Mouse (Mus musculus): ENCODE results near the gene Sec13. TPM values are rescaled to one million over a fixed set of nuclear protein-coding genes. Genes with fewer than 3 reads are reported as not detected.

The Sec13 gene
- total and polyA plus RNA-seq, 3 experiments: 145 to 257 (median 209) TPM

DNA sequence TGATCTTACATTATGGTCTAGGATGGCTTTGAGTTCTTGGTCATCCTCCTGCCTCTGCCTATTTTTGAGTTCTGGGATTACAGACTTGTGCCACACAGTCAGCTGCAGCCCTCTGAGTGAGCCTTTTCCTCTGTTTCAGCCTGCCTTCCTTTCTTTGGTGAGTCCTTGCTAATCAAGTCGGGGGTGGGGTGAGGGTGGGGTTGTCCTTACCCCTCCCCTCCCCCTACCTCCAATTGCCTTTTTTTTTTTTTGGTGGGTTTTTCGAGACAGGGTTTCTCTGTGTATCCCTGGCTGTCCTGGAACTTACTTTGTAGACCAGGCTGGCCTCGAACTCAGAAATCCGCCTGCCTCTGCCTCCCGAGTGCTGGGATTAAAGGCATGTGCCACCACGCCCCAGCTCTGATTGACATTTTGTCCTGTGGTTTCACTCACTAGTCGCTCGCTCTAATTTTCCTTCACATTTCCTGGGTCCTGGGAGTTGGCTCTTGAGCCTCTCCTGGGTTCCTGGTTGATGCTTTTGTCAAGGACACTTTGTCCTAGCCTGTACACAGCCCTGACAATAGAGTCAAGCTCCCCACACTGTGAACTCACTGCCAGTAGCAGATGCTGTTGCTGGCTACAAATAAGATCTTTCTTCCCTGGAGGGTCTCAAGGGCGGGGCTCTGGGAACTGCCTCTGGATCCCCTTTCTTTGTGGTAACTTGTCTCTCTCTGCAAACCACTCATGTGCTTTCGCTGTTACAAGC is 57.3 kb downstream of the Sec13 start:
- no peak overlapping the region for H3K27ac ChIP-seq (ENCODE audit: insufficient read depth, low read depth)

GRCm38 (mm10) chr6:113681271-113681670 is 59.3 kb downstream of the Sec13 start:
- H3K4me1 ChIP-seq (ENCODE audit: control insufficient read depth in 1 of 2, insufficient read depth in 2 of 2): peaks cover 15 to 51% of the 10 kb centered on the region in 2 experiments
- no peaks in the 10 kb centered on the region for H3K27me3 ChIP-seq (replicated peaks)
- H3K4me3 ChIP-seq (replicated peaks in 1 of 3; ENCODE audit: low read depth in 2 of 3, low read length in 2 of 3, poor library complexity in 1 of 3): no peak overlapping the region
- no peak overlapping the region for H3K9ac ChIP-seq (ENCODE audit: insufficient read depth, low read depth)
- H3K9me3 ChIP-seq (replicated peaks; ENCODE audit: low read length): no peaks in the 10 kb centered on the region
- no peak overlapping the region for H3K4me2 ChIP-seq (ENCODE audit: insufficient read depth, low read depth, poor library complexity, severe bottlenecking)
- peaks cover 3% of the 10 kb centered on the region for H3K79me2 ChIP-seq (replicated peaks; ENCODE audit: control insufficient read depth, extremely low read depth, insufficient read depth, poor library complexity, severe bottlenecking)
- peaks cover 75 to 94% of the 10 kb centered on the region in 2 experiments for H3K36me3 ChIP-seq (replicated peaks in 1 of 2; ENCODE audit: control insufficient read depth in 1 of 2, insufficient read depth in 1 of 2, low read length in 1 of 2)
- TF ChIP-seq MAX (IDR thresholded peaks at IDR 0.05; ENCODE audit: low read length): no peak
- TF ChIP-seq TCF12 (IDR thresholded peaks at IDR 0.05; ENCODE audit: low read depth, low read length): no peak
- TF ChIP-seq POLR2A (IDR thresholded peaks at IDR 0.05; ENCODE audit: low read depth, low read length): 0 out of 2 replicates have a peak, but pooled peaks have one; percentile 15
- no peak for TF ChIP-seq RCOR1 (conservative IDR thresholded peaks at IDR 0.05; ENCODE audit: low read depth, low read length)
- no peak for TF ChIP-seq MYC (IDR thresholded peaks at IDR 0.05; ENCODE audit: low read depth, low read length)
- no peak for TF ChIP-seq NELFE (IDR thresholded peaks at IDR 0.05; ENCODE audit: low read depth, low read length)
- peak; percentile 96 for TF ChIP-seq SMC3 (IDR thresholded peaks at IDR 0.05; ENCODE audit: low read depth, low read length)
- TF ChIP-seq CTCF (conservative IDR thresholded peaks at IDR 0.05 in 1 of 2, IDR thresholded peaks at IDR 0.05 in 1 of 2; ENCODE audit: low read depth in 2 of 2, low read length in 2 of 2): peak; percentile 86 to 97
- TF ChIP-seq ELF1 (IDR thresholded peaks at IDR 0.05; ENCODE audit: low read depth, low read length): no peak
- no peak for TF ChIP-seq ZMIZ1 (IDR thresholded peaks at IDR 0.05; ENCODE audit: low read depth, low read length)
- TF ChIP-seq E2F4 (IDR thresholded peaks at IDR 0.05; ENCODE audit: insufficient replicate concordance, low read depth, low read length): no peak
- no peak for TF ChIP-seq CHD2 (IDR thresholded peaks at IDR 0.05; ENCODE audit: low read length)
- TF ChIP-seq POLR2AphosphoS2 (IDR thresholded peaks at IDR 0.05; ENCODE audit: low read depth, low read length): no peak
- TF ChIP-seq BHLHE40 (IDR thresholded peaks at IDR 0.05; ENCODE audit: low read depth, low read length): peak; percentile 64
- no peak for TF ChIP-seq JUN (IDR thresholded peaks at IDR 0.05; ENCODE audit: insufficient read depth, low read depth, low read length)
- peak; percentile 36; the same call in 1 of the 2 replicates for TF ChIP-seq ZC3H11A (IDR thresholded peaks at IDR 0.05; ENCODE audit: low read depth, low read length)
- TF ChIP-seq KAT2A (IDR thresholded peaks at IDR 0.05; ENCODE audit: insufficient replicate concordance, low read length): no peak
- no peak; the same call in 1 of the 2 replicates for TF ChIP-seq MXI1 (IDR thresholded peaks at IDR 0.05; ENCODE audit: low read depth, low read length)
- peak; percentile 38; the same call in 1 of the 2 replicates for TF ChIP-seq IRF4 (IDR thresholded peaks at IDR 0.05; ENCODE audit: low read depth, low read length)
- TF ChIP-seq UBTF (IDR thresholded peaks at IDR 0.05; ENCODE audit: low read depth, low read length): no peak
- peak; percentile 74 for TF ChIP-seq RAD21 (IDR thresholded peaks at IDR 0.05; ENCODE audit: low read depth, low read length)
- no peak for TF ChIP-seq ZKSCAN1 (IDR thresholded peaks at IDR 0.05; ENCODE audit: borderline replicate concordance, low read depth, low read length)
- TF ChIP-seq USF1 (IDR thresholded peaks at IDR 0.05; ENCODE audit: low read depth, low read length): peak; percentile 49
- TF ChIP-seq MAZ (IDR thresholded peaks at IDR 0.05; ENCODE audit: low read depth, low read length): no peak
- no peak overlapping the region for H3K27ac ChIP-seq (ENCODE audit: insufficient read depth, low read depth)
- peak; percentile 87 for DNase-seq (ENCODE audit: extremely low read depth)
- in situ Hi-C loops (cut with MboI; ENCODE audit: low pct_ligation_motif_present, low pct_unique_long_range_greater_than_20kb, low sequenced_read_pairs): no loop called here
- dilution Hi-C loops (cut with MboI; ENCODE audit: extremely low pct_ligation_motif_present, extremely low pct_unique_long_range_greater_than_20kb, low sequenced_read_pairs): no loop called here

More for the DNA sequence above, 57.3 kb downstream of the Sec13 start:
- Histone ChIP-seq H3K9ac (ENCODE audit: insufficient read depth, low read depth) (no peak overlapping the region), H3K4me1 (ENCODE audit: control insufficient read depth in 1 of 2, insufficient read depth in 2 of 2) (peaks cover 10 to 34% of the 10 kb centered on the region in 2 experiments), H3K27me3 (replicated peaks) (no peaks in the 10 kb centered on the region), H3K9me3 (replicated peaks; ENCODE audit: low read length) (no peaks in the 10 kb centered on the region), H3K4me3 (replicated peaks in 1 of 3; ENCODE audit: low read depth in 2 of 3, low read length in 2 of 3, poor library complexity in 1 of 3) (no peak overlapping the region), H3K79me2 (replicated peaks; ENCODE audit: control insufficient read depth, extremely low read depth, insufficient read depth, poor library complexity, severe bottlenecking) (peaks cover 3% of the 10 kb centered on the region), H3K4me2 (ENCODE audit: insufficient read depth, low read depth, poor library complexity, severe bottlenecking) (no peak overlapping the region), H3K36me3 (replicated peaks in 1 of 2; ENCODE audit: control insufficient read depth in 1 of 2, insufficient read depth in 1 of 2, low read length in 1 of 2) (peaks cover 83 to 95% of the 10 kb centered on the region in 2 experiments)
- TF ChIP-seq KAT2A (IDR thresholded peaks at IDR 0.05; ENCODE audit: insufficient replicate concordance, low read length) (no peak), USF2 (conservative IDR thresholded peaks at IDR 0.05; ENCODE audit: low read depth, low read length) (no peak), ZKSCAN1 (IDR thresholded peaks at IDR 0.05; ENCODE audit: borderline replicate concordance, low read depth, low read length) (no peak)
- in situ Hi-C loops (cut with MboI; ENCODE audit: low pct_ligation_motif_present, low pct_unique_long_range_greater_than_20kb, low sequenced_read_pairs): no loop called here
- dilution Hi-C loops (cut with MboI; ENCODE audit: extremely low pct_ligation_motif_present, extremely low pct_unique_long_range_greater_than_20kb, low sequenced_read_pairs): no loop called here
- DNase-seq (ENCODE audit: extremely low read depth): no peak
